Mouse (Mus musculus) myocyte (in vitro differentiated cells): ENCODE results near the gene Tpra1.

ENCODE experiments used
- CEBPB ChIP-seq: IDR thresholded peaks from 2 replicates; pipeline ENCODE4 v1.6.1; 2011; ENCODE audit warnings: mild to moderate bottlenecking, moderate library complexity; ENCODE audit not compliant: poor library complexity, insufficient read depth, severe bottlenecking
- E2F4 ChIP-seq: IDR thresholded peaks from one replicate; pipeline ENCODE4 v1.6.1; 2011; ENCODE audit warnings: mild to moderate bottlenecking, control low read depth, moderate library complexity; ENCODE audit not compliant: insufficient read depth
- MAX ChIP-seq: IDR thresholded peaks from one replicate; pipeline ENCODE4 v1.6.1; 2011; ENCODE audit warnings: low read depth, mild to moderate bottlenecking, control low read depth
- MYOD1 ChIP-seq, 3 experiments: IDR thresholded peaks; one replicate each; pipeline ENCODE4 v1.6.1; 2011; ENCODE audit warnings: control low read depth in 2 of 3, low read depth in 2 of 3, mild to moderate bottlenecking in 2 of 3, moderate library complexity in 1 of 3; ENCODE audit not compliant: insufficient read length in 2 of 3, control insufficient read depth in 1 of 3
- MYOG ChIP-seq, 3 experiments: IDR thresholded peaks; one replicate each; pipeline ENCODE4 v1.6.1; 2011; ENCODE audit warnings: control low read depth in 2 of 3, low read depth in 2 of 3, mild to moderate bottlenecking in 2 of 3; ENCODE audit not compliant: insufficient read length in 2 of 3, control insufficient read depth in 1 of 3, insufficient read depth in 1 of 3
- POLR2A ChIP-seq: IDR thresholded peaks from one replicate; pipeline ENCODE4 v1.6.1; 2011; ENCODE audit warnings: low read depth, mild to moderate bottlenecking, control low read depth, moderate library complexity; ENCODE audit not compliant: insufficient read length
- SRF ChIP-seq: IDR thresholded peaks from one replicate; pipeline ENCODE4 v1.6.1; 2011; ENCODE audit warnings: low read depth; ENCODE audit not compliant: control insufficient read depth, insufficient read length
- TCF12 ChIP-seq: IDR thresholded peaks from one replicate; pipeline ENCODE4 v1.6.1; 2011; ENCODE audit warnings: mild to moderate bottlenecking, control low read depth; ENCODE audit not compliant: poor library complexity, insufficient read depth, severe bottlenecking
- TCF3 ChIP-seq: IDR thresholded peaks from one replicate; pipeline ENCODE4 v1.6.1; 2011; ENCODE audit warnings: low read depth, control low read depth; ENCODE audit not compliant: insufficient read length
- USF1 ChIP-seq: IDR thresholded peaks from one replicate; pipeline ENCODE4 v1.6.1; 2011; ENCODE audit warnings: low read depth, mild to moderate bottlenecking, control low read depth, moderate library complexity

DNA sequence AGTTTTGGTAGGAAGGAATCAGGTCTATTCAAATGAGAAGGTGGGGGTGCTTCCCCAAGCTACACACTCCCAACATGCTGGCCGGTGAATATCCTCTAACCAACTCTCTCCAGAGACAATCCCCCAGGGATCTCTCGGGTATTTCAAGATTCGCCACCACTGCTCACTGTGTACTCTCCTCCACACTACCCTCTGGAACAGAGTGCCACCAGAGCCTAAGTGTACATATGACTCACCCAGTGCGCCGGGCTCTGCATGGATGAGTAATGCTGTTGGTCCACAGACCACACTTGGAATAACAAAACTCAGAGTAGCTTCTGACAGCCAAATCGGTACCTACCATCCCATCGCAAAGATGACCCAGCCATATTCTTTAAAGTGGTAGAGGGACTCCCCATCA, 32.6 kb upstream of the Tpra1 start:
- TF ChIP-seq USF1 (no peak), TCF12 (no peak), POLR2A (no peak), E2F4 (no peak), CEBPB (no peak), TCF3 (no peak), MYOD1 (IDR thresholded peaks at IDR 0.05; ENCODE audit: control insufficient read depth in 1 of 3, insufficient read length in 2 of 3, low read depth in 2 of 3) (no peak), SRF (no peak), MAX (no peak), MYOG (IDR thresholded peaks at IDR 0.05; ENCODE audit: control insufficient read depth in 1 of 3, insufficient read depth in 1 of 3, insufficient read length in 2 of 3, low read depth in 2 of 3) (no peak)
